Mouse (Mus musculus) liver, adult 2 months (tissue): ENCODE data around the gene Rnf26.

Experiments
- CTCF ChIP-seq: fragments of 200-500 bp; IDR thresholded peaks from 2 replicates; pipeline ENCODE4 v1.5.1; 2011; ENCODE audit warnings: low read depth, low read length, control low read depth
- POLR2A ChIP-seq: fragments of 200-500 bp; IDR thresholded peaks from 2 replicates; pipeline ENCODE4 v1.6.1; 2011; ENCODE audit warnings: low read length, control low read depth; ENCODE audit not compliant: insufficient read depth; ENCODE audit errors: extremely low read depth

DNA sequence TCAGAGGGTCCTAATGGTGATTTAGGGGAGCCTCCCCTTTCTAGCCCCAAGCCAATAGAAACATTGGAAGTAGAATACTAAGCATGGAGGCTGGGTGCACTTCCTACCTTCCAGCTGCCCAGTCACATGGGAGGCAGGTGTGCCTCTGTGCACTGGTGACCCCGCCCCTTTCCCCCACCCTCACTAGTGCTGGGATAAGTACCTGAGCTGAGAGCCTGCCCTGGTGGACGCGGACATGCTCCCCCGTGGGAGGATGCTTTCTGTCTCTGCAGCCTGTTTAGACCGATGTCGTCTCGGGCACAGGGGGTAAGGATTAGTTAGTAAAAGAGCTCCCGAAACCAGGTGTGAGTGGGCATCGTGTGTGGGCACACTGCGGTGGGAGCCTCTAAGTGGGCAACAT, 26.4 kb downstream of the Rnf26 start:
- TF ChIP-seq CTCF (no peak), POLR2A (no peak)
